Mouse (Mus musculus) megakaryocyte, embryonic 14.5 days (primary cell): ENCODE results near the gene Cadm4.

Source experiments
- FLI1 ChIP-seq: IDR thresholded peaks from 2 replicates; pipeline ENCODE4 v1.6.1; 2012; ENCODE audit warnings: low read length, inconsistent platforms, mixed read lengths
- GATA1 ChIP-seq: IDR thresholded peaks from 3 replicates; pipeline ENCODE4 v1.6.1; 2012; ENCODE audit warnings: mixed read lengths, low read length, inconsistent platforms, borderline replicate concordance

GRCm38 (mm10) chr7:24486654-24487130 lies 4.9 kb downstream of the Cadm4 start:
- TF ChIP-seq GATA1 (no peak), FLI1 (no peak)
